Mouse (Mus musculus): ENCODE results near the gene Tex21. TPM values are rescaled to one million over a fixed set of nuclear protein-coding genes. Genes with fewer than 3 reads are reported as not detected.
A peak's percentile ranks its signal among the peaks of the same experiment; 100 is the strongest.

Gene Tex21
- 59.9 and 60.2 TPM in 2 replicates for polyA plus RNA-seq (2012; rRNA removed)

DNA sequence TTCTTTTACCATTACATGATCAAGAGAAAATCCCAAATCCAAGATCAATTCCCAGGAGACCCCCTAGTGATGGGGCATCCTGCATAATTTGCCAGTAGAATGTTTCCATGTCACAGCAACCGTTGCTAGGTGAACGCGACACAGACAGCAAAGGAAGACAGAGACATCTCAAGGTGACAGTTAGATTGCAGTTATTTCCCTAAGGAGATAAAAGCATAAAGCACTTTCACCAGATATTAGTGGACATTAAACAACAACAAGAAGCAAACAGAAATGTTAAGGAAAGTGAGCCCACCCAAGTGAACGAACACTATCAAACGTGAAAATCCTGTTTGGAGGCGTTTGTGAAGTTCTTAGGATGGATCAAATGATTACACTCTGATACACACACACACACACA is at the start of gene Tex21:
Gene Tex21, minus strand, starts transcription at position 101 of the 400 bp plus-strand sequence.
- TF ChIP-seq POLR2A (IDR thresholded peaks at IDR 0.05; ENCODE audit: control insufficient read depth, low read depth, low read length) (no peak), CTCF (IDR thresholded peaks at IDR 0.05; ENCODE audit: control insufficient read depth, insufficient read depth, insufficient replicate concordance, low read depth, low read length) (no peak)
- Histone ChIP-seq H3K27ac (ENCODE audit: control insufficient read depth, insufficient read depth, low read depth, low read length) (no peak within 1 kb of the TSS), H3K4me3 (ENCODE audit: control insufficient read depth, low read depth, low read length) (peak within 1 kb of the TSS; percentile 65), H3K4me1 (ENCODE audit: control insufficient read depth, insufficient read depth, low read length) (no peaks in the 10 kb centered on the region; the same call in 1 of the 2 replicates), H3K27me3 (ENCODE audit: control insufficient read depth, insufficient read depth, low read length) (no peaks in the 10 kb centered on the region), H3K36me3 (ENCODE audit: control insufficient read depth, insufficient read depth, low read length) (no peaks in the 10 kb centered on the region)

DNA sequence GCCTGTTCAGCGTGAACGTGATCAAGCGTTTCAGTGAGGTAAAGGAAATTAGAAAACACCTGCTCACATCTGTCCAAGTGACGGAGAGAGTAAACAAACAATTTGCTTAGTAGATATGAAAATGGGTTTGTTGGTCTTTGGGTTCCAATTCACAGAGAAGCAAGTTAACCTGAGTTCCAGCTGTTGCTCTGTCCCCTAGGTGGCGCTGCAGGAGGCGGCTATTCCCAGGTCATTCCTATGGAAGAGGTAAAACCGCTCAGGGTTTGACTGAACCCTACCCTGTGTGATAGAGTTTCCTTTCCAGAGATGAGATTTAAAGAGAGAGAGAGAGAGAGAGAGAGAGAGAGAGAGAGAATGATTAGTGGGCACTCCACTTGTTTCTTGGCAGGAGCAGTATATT is 46.6 kb upstream of the Tex21 start:
- H3K4me1 ChIP-seq (ENCODE audit: control insufficient read depth, insufficient read depth, low read length): peaks cover 2% of the 10 kb centered on the region; the same call in 1 of the 2 replicates
- H3K36me3 ChIP-seq (ENCODE audit: control insufficient read depth, insufficient read depth, low read length): no peaks in the 10 kb centered on the region
- no peaks in the 10 kb centered on the region for H3K27me3 ChIP-seq (ENCODE audit: control insufficient read depth, insufficient read depth, low read length)
- H3K4me3 ChIP-seq (ENCODE audit: control insufficient read depth, low read depth, low read length): no peak overlapping the region
- peak; percentile 63; the same call in 1 of the 2 replicates for TF ChIP-seq CTCF (IDR thresholded peaks at IDR 0.05; ENCODE audit: control insufficient read depth, insufficient read depth, insufficient replicate concordance, low read depth, low read length)
- no peak for TF ChIP-seq POLR2A (IDR thresholded peaks at IDR 0.05; ENCODE audit: control insufficient read depth, low read depth, low read length)
- no peak overlapping the region for H3K27ac ChIP-seq (ENCODE audit: control insufficient read depth, insufficient read depth, low read depth, low read length)

DNA sequence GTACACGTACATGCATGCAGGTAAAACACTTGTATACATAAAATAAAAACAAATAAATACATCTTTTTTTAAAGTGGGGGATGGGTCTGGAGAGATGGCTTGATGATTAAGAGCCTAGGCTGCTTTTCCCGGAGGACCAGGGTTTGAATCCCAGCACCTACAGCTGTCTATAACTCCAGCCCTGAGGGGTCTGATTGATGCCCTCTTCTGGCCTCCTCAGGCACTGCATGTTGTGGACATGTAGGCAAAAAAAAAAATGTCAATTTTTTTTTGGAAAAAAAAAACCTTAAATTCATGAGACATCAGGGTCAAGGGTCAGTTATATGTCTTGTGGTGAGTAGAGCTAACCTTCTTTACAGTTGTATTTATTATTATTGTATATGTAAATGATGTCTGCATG is 43.7 kb upstream of the Tex21 start:
- Histone ChIP-seq H3K27me3 (ENCODE audit: control insufficient read depth, insufficient read depth, low read length) (no peaks in the 10 kb centered on the region), H3K36me3 (ENCODE audit: control insufficient read depth, insufficient read depth, low read length) (no peaks in the 10 kb centered on the region), H3K4me3 (ENCODE audit: control insufficient read depth, low read depth, low read length) (no peak overlapping the region), H3K27ac (ENCODE audit: control insufficient read depth, insufficient read depth, low read depth, low read length) (no peak overlapping the region), H3K4me1 (ENCODE audit: control insufficient read depth, insufficient read depth, low read length) (peaks cover 2% of the 10 kb centered on the region; the same call in 1 of the 2 replicates)
- TF ChIP-seq CTCF (IDR thresholded peaks at IDR 0.05; ENCODE audit: control insufficient read depth, insufficient read depth, insufficient replicate concordance, low read depth, low read length): no peak
- TF ChIP-seq POLR2A (IDR thresholded peaks at IDR 0.05; ENCODE audit: control insufficient read depth, low read depth, low read length): no peak

DNA sequence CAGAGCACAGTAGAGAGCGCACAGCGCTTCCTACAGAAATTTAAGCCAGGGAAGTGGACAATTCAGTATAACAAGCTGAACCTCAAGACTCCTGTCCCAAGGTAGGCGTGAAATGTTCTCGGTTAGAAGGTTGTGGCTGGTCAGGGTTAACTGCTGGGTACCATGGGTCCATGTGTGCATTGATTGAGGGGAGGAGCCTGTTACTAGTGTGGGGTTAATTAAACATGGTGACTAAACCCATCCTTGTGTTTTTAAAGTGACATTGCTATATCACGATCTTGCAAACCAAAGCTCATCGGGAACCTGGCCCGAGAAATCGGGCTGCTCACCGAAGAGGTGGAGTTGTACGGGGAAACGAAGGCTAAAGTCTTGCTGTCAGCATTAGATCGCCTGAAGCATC is 42.9 kb upstream of the Tex21 start:
- H3K27ac ChIP-seq (ENCODE audit: control insufficient read depth, insufficient read depth, low read depth, low read length): no peak overlapping the region
- H3K4me1 ChIP-seq (ENCODE audit: control insufficient read depth, insufficient read depth, low read length): peaks cover 2% of the 10 kb centered on the region; the same call in 1 of the 2 replicates
- no peak overlapping the region for H3K4me3 ChIP-seq (ENCODE audit: control insufficient read depth, low read depth, low read length)
- H3K36me3 ChIP-seq (ENCODE audit: control insufficient read depth, insufficient read depth, low read length): no peaks in the 10 kb centered on the region
- TF ChIP-seq CTCF (IDR thresholded peaks at IDR 0.05; ENCODE audit: control insufficient read depth, insufficient read depth, insufficient replicate concordance, low read depth, low read length) (no peak), POLR2A (IDR thresholded peaks at IDR 0.05; ENCODE audit: control insufficient read depth, low read depth, low read length) (no peak)
- no peaks in the 10 kb centered on the region for H3K27me3 ChIP-seq (ENCODE audit: control insufficient read depth, insufficient read depth, low read length)

DNA sequence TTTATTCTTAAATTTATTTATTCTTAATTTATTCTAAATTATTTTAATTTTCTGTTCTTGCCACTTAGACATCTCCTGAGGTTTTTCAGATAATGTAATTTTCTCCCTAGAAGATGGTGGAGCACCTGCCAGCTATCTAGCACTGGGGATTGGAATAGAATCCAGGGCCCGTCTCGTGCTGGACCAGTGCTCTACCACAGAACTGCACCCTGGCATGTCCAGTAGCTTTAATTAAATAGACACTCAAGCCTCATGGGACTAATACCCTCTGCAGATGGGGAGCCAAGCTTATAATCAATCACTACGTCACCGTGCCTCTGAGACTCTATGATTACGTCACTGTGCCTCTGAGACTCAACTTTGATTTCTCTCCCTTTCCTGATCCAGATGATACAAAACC is 41.9 kb upstream of the Tex21 start:
- Histone ChIP-seq H3K4me3 (ENCODE audit: control insufficient read depth, low read depth, low read length) (no peak overlapping the region), H3K36me3 (ENCODE audit: control insufficient read depth, insufficient read depth, low read length) (no peaks in the 10 kb centered on the region), H3K4me1 (ENCODE audit: control insufficient read depth, insufficient read depth, low read length) (peaks cover 2% of the 10 kb centered on the region; the same call in 1 of the 2 replicates), H3K27ac (ENCODE audit: control insufficient read depth, insufficient read depth, low read depth, low read length) (no peak overlapping the region), H3K27me3 (ENCODE audit: control insufficient read depth, insufficient read depth, low read length) (no peaks in the 10 kb centered on the region)
- TF ChIP-seq CTCF (IDR thresholded peaks at IDR 0.05; ENCODE audit: control insufficient read depth, insufficient read depth, insufficient replicate concordance, low read depth, low read length) (no peak), POLR2A (IDR thresholded peaks at IDR 0.05; ENCODE audit: control insufficient read depth, low read depth, low read length) (no peak)

DNA sequence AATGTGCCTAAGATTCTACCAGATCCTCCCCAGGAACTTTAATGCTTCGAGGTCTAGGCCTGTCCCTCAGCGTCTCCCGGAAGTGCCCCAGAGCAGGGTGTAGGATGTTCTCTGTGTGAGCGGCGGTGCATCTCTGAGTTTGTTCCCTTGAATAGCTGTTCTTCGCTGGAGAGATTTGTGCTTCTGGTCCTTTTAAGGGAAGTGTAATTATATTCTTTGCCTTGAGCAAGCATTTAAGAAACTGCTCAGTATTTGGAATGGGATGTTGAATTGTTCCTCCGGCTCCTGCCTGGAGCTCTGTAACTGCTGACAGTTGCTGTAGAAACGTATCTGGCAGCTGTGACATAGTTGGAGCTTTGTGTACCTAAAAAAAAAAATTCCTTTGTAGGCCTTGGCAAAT is 41.4 kb upstream of the Tex21 start:
- no peak overlapping the region for H3K4me3 ChIP-seq (ENCODE audit: control insufficient read depth, low read depth, low read length)
- H3K36me3 ChIP-seq (ENCODE audit: control insufficient read depth, insufficient read depth, low read length): no peaks in the 10 kb centered on the region
- TF ChIP-seq POLR2A (IDR thresholded peaks at IDR 0.05; ENCODE audit: control insufficient read depth, low read depth, low read length): no peak
- no peak for TF ChIP-seq CTCF (IDR thresholded peaks at IDR 0.05; ENCODE audit: control insufficient read depth, insufficient read depth, insufficient replicate concordance, low read depth, low read length)
- H3K4me1 ChIP-seq (ENCODE audit: control insufficient read depth, insufficient read depth, low read length): peaks cover 2% of the 10 kb centered on the region; the same call in 1 of the 2 replicates
- no peak overlapping the region for H3K27ac ChIP-seq (ENCODE audit: control insufficient read depth, insufficient read depth, low read depth, low read length)
- H3K27me3 ChIP-seq (ENCODE audit: control insufficient read depth, insufficient read depth, low read length): no peaks in the 10 kb centered on the region

DNA sequence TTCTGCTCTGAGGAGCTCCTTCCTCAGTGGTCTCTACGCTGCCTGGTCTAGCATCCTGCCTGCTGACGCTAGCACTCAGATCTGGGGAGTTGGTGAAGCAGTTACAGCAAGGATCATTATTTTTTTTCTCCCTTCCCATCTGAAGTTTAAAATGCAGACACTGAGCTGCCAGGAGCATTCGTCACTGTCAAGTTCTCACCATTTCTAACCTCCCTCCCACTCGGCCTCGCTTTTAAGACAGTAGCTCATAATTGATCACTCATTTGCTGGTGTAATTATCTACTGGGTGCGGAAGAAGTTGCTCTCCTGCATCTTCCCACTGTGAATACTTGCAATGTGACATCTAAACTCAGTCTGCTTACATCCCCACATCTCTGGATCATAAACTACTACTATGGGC is 38.9 kb upstream of the Tex21 start:
- no peaks in the 10 kb centered on the region for H3K27me3 ChIP-seq (ENCODE audit: control insufficient read depth, insufficient read depth, low read length)
- H3K27ac ChIP-seq (ENCODE audit: control insufficient read depth, insufficient read depth, low read depth, low read length): no peak overlapping the region
- no peak for TF ChIP-seq POLR2A (IDR thresholded peaks at IDR 0.05; ENCODE audit: control insufficient read depth, low read depth, low read length)
- TF ChIP-seq CTCF (IDR thresholded peaks at IDR 0.05; ENCODE audit: control insufficient read depth, insufficient read depth, insufficient replicate concordance, low read depth, low read length): no peak
- H3K4me1 ChIP-seq (ENCODE audit: control insufficient read depth, insufficient read depth, low read length): peaks cover 2% of the 10 kb centered on the region; the same call in 1 of the 2 replicates
- no peak overlapping the region for H3K4me3 ChIP-seq (ENCODE audit: control insufficient read depth, low read depth, low read length)
- no peaks in the 10 kb centered on the region for H3K36me3 ChIP-seq (ENCODE audit: control insufficient read depth, insufficient read depth, low read length)

Measured in testis, adult 2 months (tissue).